Mouse (Mus musculus) kidney, embryonic 16.5 days (tissue): Measurements from ENCODE around the gene Olfr676. TPM values are rescaled to one million over a fixed set of nuclear protein-coding genes. Genes with fewer than 3 reads are reported as not detected.
"Not testable (repeated sequence)": the region's sequence is repeated elsewhere in the genome, so short reads cannot be mapped to it uniquely, and the experiment has no call there.

Experiments
- ATAC-seq: fragments of 200-750 bp; cut with Nextera tagmentation; 2 replicates; pipeline ENCODE4 v1.8.0; 2017; ENCODE audit warnings: moderate TSS enrichment; ENCODE audit not compliant: low FRiP score, low TSS enrichment
- H3K27ac ChIP-seq: fragments of 300-500 bp; sonication (generic); 2 replicates; pipeline ENCODE4 v1.5.1; 2014; ENCODE audit warnings: low read length
- H3K27me3 ChIP-seq: fragments of 300-500 bp; sonication (generic); 2 replicates; pipeline ENCODE4 v1.6.1; 2014; ENCODE audit warnings: low read length, control low read depth, mixed read lengths; ENCODE audit not compliant: insufficient read depth
- H3K36me3 ChIP-seq: fragments of 300-500 bp; sonication (generic); 2 replicates; pipeline ENCODE4 v1.6.1; 2014; ENCODE audit warnings: low read length, control low read depth, mixed read lengths; ENCODE audit not compliant: insufficient read depth
- H3K4me1 ChIP-seq: fragments of 300-500 bp; sonication (generic); 2 replicates; pipeline ENCODE4 v1.6.1; 2014; ENCODE audit warnings: low read length, control low read depth, mixed read lengths; ENCODE audit not compliant: insufficient read depth
- H3K4me2 ChIP-seq: fragments of 300-500 bp; sonication (generic); replicated peaks from 2 replicates; pipeline ENCODE4 v1.6.1; 2014; ENCODE audit warnings: low read depth, low read length
- H3K4me3 ChIP-seq: fragments of 300-500 bp; sonication (generic); 2 replicates; pipeline ENCODE4 v1.5.1; 2014; ENCODE audit warnings: mild to moderate bottlenecking, low read length
- H3K9ac ChIP-seq: fragments of 300-500 bp; sonication (generic); replicated peaks from 2 replicates; pipeline ENCODE4 v1.6.1; 2014; ENCODE audit warnings: low read length
- H3K9me3 ChIP-seq: fragments of 300-500 bp; sonication (generic); 2 replicates; pipeline ENCODE4 v1.6.1; 2016; ENCODE audit warnings: low read length, control low read depth
- WGBS: fragments of 180-500 bp; shearing (Covaris S2); extraction: QIAGEN DNeasy Blood & Tissue Kit; methylation state at CpG from one replicate; pipeline ENCODE4 v1.1.7; 2014; 5-methylcytosine and 5-hydroxymethylcytosine counted together
- polyA plus RNA-seq: library from polyadenylated mRNA; unstranded; fragments of >200 nt; fragmentation: Nextera tagmentation; extraction: Ambion mirVana; gene quantifications from 2 replicates; pipeline ENCODE4 v1.2.1, GENCODE M21; 2015

Olfr676 gene
- not detected in 2 replicates for polyA plus RNA-seq

GRCm38 (mm10) chr7:105032398-105032797 lies at the start of gene Olfr676:
TSS of gene Olfr676 (plus strand) at chr7:105032698.
- Histone ChIP-seq H3K9ac (no peak within 1 kb of the TSS), H3K9me3 (no peaks in the 10 kb centered on the region), H3K4me1 (no peaks in the 10 kb centered on the region), H3K4me2 (no peak within 1 kb of the TSS), H3K27ac (no peak within 1 kb of the TSS), H3K36me3 (no peaks in the 10 kb centered on the region), H3K4me3 (no peak within 1 kb of the TSS), H3K27me3 (no peaks in the 10 kb centered on the region)
- ATAC-seq = no peak

GRCm38 (mm10) chr7:105001929-105002328 lies 30.6 kb upstream of the Olfr676 start, which contains the start of gene Olfr672:
TSS of gene Olfr672 (minus strand) at chr7:105002029.
- Histone ChIP-seq H3K9me3 (no peaks in the 10 kb centered on the region), H3K36me3 (no peaks in the 10 kb centered on the region), H3K4me3 (no peak within 1 kb of the TSS), H3K9ac (no peak within 1 kb of the TSS), H3K27ac (no peak within 1 kb of the TSS), H3K4me1 (no peaks in the 10 kb centered on the region), H3K27me3 (no peaks in the 10 kb centered on the region), H3K4me2 (no peak within 1 kb of the TSS)
- no peak for ATAC-seq

DNA sequence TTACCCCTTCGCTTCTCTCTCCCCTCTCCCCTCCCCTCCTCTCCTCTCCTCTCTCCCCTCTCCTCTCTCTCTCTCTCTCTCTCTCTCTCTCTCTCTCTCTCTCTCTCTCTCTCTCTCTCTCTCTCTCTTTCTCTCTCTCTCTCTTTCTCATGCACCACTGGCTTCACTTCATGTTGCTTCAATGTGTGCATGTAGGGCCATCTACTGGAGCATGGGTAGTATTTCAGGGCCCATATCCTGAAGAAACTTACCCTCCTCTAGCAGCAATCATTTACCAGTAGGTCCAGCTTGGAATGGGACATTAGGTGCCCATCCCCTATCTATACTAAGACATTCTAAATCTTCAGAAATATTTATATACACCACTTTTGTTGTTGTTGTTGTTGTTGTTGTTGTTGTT lies 10.0 kb upstream of the Olfr676 start:
- no peaks in the 10 kb centered on the region for H3K9me3 ChIP-seq
- H3K27ac ChIP-seq = no peak overlapping the region
- H3K9ac ChIP-seq = no peak overlapping the region
- H3K36me3 ChIP-seq = no peaks in the 10 kb centered on the region
- H3K4me1 ChIP-seq = no peaks in the 10 kb centered on the region
- WGBS = 86% methylated on average over 1 of the region's 1 CpGs
- no peaks in the 10 kb centered on the region for H3K27me3 ChIP-seq
- H3K4me2 ChIP-seq = no peak overlapping the region
- no peak overlapping the region for H3K4me3 ChIP-seq
- no peak for ATAC-seq

DNA sequence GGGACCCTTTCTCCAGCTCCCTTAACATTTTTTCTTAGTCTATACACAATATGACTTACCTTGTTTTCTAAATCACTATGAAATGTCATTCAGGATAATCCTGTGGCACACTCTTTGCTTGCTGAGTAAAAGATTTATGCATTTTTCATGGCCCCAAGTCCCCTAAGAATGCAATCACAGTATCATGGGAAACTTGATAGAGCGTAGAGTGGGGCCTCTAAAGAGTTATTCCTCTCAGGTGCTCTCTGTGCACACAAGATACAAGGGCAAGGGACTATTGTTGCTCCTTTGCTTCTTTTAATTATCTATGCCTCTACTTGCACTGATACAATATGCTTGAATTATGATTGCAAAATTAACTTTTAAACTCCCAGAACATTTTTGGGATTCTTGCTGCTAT lies 4.1 kb upstream of the Olfr676 start, which contains the start of gene Olfr675:
Gene Olfr675 (minus strand): TSS at position 101 of the 400 bp plus-strand sequence.
- Histone ChIP-seq H3K4me2 (no peak within 1 kb of the TSS), H3K4me3 (no peak within 1 kb of the TSS), H3K9ac (no peak within 1 kb of the TSS), H3K4me1 (no peaks in the 10 kb centered on the region), H3K36me3 (no peaks in the 10 kb centered on the region), H3K27me3 (no peaks in the 10 kb centered on the region), H3K27ac (no peak within 1 kb of the TSS), H3K9me3 (no peaks in the 10 kb centered on the region)
- 71% methylated on average over 1 of the region's 1 CpGs for WGBS
- no peak for ATAC-seq

- not testable (repeated sequence) for H3K27me3 ChIP-seq, H3K4me2 ChIP-seq, H3K9me3 ChIP-seq, H3K4me1 ChIP-seq, H3K9ac ChIP-seq, H3K4me3 ChIP-seq, H3K27ac ChIP-seq, ATAC-seq, H3K36me3 ChIP-seq
- whole genome bisulfite sequencing = 54% methylated on average over 5 of the region's 5 CpGs
These were observed 1.3 kb downstream of the Olfr676 start for GRCm38 (mm10) chr7:105033836-105034235.

DNA sequence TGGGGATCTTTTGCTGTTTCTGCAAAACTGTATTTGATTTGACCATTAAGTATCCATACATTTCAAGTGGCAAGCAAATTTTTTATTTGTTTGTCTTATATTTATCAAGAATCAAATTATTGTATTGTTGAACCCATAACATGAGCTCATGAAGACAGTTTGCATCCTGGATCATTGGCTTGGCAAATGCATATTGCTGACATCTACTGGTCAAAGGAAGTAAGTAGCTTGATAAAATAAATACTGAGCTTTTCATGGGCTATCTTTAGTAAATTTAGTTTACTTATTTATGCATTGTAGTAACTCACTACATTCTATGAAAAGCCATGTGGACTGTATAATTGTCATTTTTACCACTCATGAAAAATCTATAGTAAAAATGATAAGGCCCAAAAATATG lies 26.5 kb downstream of the Olfr676 start:
- H3K4me3 ChIP-seq = no peak overlapping the region
- no peak overlapping the region for H3K27ac ChIP-seq
- no peaks in the 10 kb centered on the region for H3K4me1 ChIP-seq
- no peak for ATAC-seq
- H3K27me3 ChIP-seq = no peaks in the 10 kb centered on the region
- H3K36me3 ChIP-seq = no peaks in the 10 kb centered on the region
- H3K9ac ChIP-seq = no peak overlapping the region
- no peak overlapping the region for H3K4me2 ChIP-seq
- no peaks in the 10 kb centered on the region for H3K9me3 ChIP-seq

DNA sequence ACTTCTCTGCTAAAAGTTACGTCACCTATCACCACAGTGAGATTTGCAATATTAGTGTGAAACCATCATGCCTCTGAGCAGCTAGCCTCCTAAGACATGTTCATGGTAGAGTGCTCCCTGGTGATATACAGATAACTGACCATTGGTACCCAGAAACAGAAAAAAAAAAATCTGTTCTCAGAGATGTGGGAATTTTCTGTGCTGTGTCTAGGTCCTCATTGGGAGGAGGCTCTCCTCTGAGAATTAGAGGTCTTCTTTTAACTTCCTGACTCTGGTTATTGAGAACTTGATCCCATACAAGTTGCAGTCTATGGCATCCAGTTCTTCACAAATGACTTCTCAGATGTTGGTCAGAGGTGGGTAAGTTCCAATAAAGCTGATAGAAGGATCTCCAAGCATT lies 31.7 kb downstream of the Olfr676 start, which contains the start of gene Olfr678:
Gene Olfr678 (plus strand): TSS at position 301 of the 400 bp plus-strand sequence.
- H3K4me2 ChIP-seq = no peak within 1 kb of the TSS
- no peak within 1 kb of the TSS for H3K9ac ChIP-seq
- 82% methylated on average over 1 of the region's 1 CpGs for WGBS
- no peaks in the 10 kb centered on the region for H3K4me1 ChIP-seq
- no peak for ATAC-seq
- H3K27ac ChIP-seq = no peak within 1 kb of the TSS
- no peaks in the 10 kb centered on the region for H3K9me3 ChIP-seq
- H3K4me3 ChIP-seq = no peak within 1 kb of the TSS
- H3K36me3 ChIP-seq = no peaks in the 10 kb centered on the region
- H3K27me3 ChIP-seq = no peaks in the 10 kb centered on the region

- Histone ChIP-seq H3K27ac (no peak within 1 kb of the TSS), H3K9ac (no peak within 1 kb of the TSS), H3K4me2 (no peak within 1 kb of the TSS), H3K4me3 (no peak within 1 kb of the TSS), H3K36me3 (no peaks in the 10 kb centered on the region), H3K9me3 (no peaks in the 10 kb centered on the region), H3K27me3 (no peaks in the 10 kb centered on the region), H3K4me1 (no peaks in the 10 kb centered on the region)
- WGBS = 47% methylated on average over 1 of the region's 1 CpGs
- no peak for ATAC-seq
These were observed 48.4 kb downstream of the Olfr676 start, which contains the start of gene Olfr679 for GRCm38 (mm10) chr7:105080905-105081304. TSS of gene Olfr679 (plus strand) at chr7:105081205.

Other genes with a start within 250 kb of the Olfr676 start
- not detected in 2 replicates for gene Usp17lb, start 190.1 kb upstream of the Olfr676 start, polyA plus RNA-seq
- not detected in 2 replicates for gene Usp17la, start 175.7 kb upstream of the Olfr676 start, polyA plus RNA-seq
- gene Olfr665, start 154.7 kb upstream of the Olfr676 start, polyA plus RNA-seq = not detected in 2 replicates
- gene Olfr666, start 136.7 kb upstream of the Olfr676 start, polyA plus RNA-seq = not detected in 2 replicates
- not detected in 2 replicates for gene Olfr667, start 111.2 kb upstream of the Olfr676 start, polyA plus RNA-seq
- not detected in 2 replicates for gene Olfr668, start 104.6 kb upstream of the Olfr676 start, polyA plus RNA-seq
- not detected in 2 replicates for gene Olfr669, start 98.5 kb upstream of the Olfr676 start, polyA plus RNA-seq
- not detected in 2 replicates for gene Olfr670, start 70.1 kb upstream of the Olfr676 start, polyA plus RNA-seq
- not detected in 2 replicates for gene Olfr671, start 53.6 kb upstream of the Olfr676 start, polyA plus RNA-seq
- not detected in 2 replicates for gene Olfr672, start 30.7 kb upstream of the Olfr676 start, polyA plus RNA-seq
- gene Olfr675, start 4.2 kb upstream of the Olfr676 start, polyA plus RNA-seq = not detected in 2 replicates
- not detected in 2 replicates for gene Olfr677, start 18.7 kb downstream of the Olfr676 start, polyA plus RNA-seq
- not detected in 2 replicates for gene Olfr678, start 31.8 kb downstream of the Olfr676 start, polyA plus RNA-seq
- not detected in 2 replicates for gene Olfr679, start 48.5 kb downstream of the Olfr676 start, polyA plus RNA-seq
- gene Olfr680-ps1, start 60.1 kb downstream of the Olfr676 start, polyA plus RNA-seq = not detected in 2 replicates
- not detected in 2 replicates for gene Olfr681, start 84.1 kb downstream of the Olfr676 start, polyA plus RNA-seq
- not detected in 2 replicates for gene Olfr683, start 114.3 kb downstream of the Olfr676 start, polyA plus RNA-seq
- not detected in 2 replicates for gene Olfr684, start 131.0 kb downstream of the Olfr676 start, polyA plus RNA-seq
- gene Olfr685, start 153.3 kb downstream of the Olfr676 start, polyA plus RNA-seq = not detected in 2 replicates
- gene Olfr686, start 174.8 kb downstream of the Olfr676 start, polyA plus RNA-seq = not detected in 2 replicates